Mouse (Mus musculus) granulocyte monocyte progenitor cell, adult 5-6 weeks (primary cell): ENCODE measurements around the gene Hdac9. TPM values are rescaled to one million over a fixed set of nuclear protein-coding genes. Genes with fewer than 3 reads are reported as not detected.

Experiments used
- ATAC-seq: replicated peaks from 2 replicates; pipeline ENCODE4 v1.8.0; 2016; ENCODE audit warnings: mild to moderate bottlenecking, moderate TSS enrichment, inconsistent platforms; ENCODE audit not compliant: poor library complexity, severe bottlenecking
- total RNA-seq, 2 experiments: library from RNA; stranded (forward) in 1 of 2; stranded (reverse) in 1 of 2; fragments of 200-712, 200-1000 nt in 1 of 2; fragments of >200 nt in 1 of 2; fragmentation: Nextera tagmentation in 1 of 2; gene quantifications; 2 replicates each; pipeline ENCODE4 v1.2.3; 2014 to 2017

Hdac9 gene
- total RNA-seq (2014; fragmentation: Nextera tagmentation) (4.4 and 7.2 TPM in 2 replicates), total RNA-seq (2017) (5.7 and 5.9 TPM in 2 replicates)

GRCm38 (mm10) chr12:34916995-34917394, at the start of gene Hdac9:
TSS of gene Hdac9 (minus strand) at chr12:34917095.
- no peak for ATAC-seq

GRCm38 (mm10) chr12:34949066-34949706, 32.3 kb upstream of the Hdac9 start:
- peak; percentile 98 for ATAC-seq

- ATAC-seq = no peak
Measured at GRCm38 (mm10) chr12:34937918-34938317, 21.0 kb upstream of the Hdac9 start.

GRCm38 (mm10) chr12:34908008-34908407, 8.9 kb downstream of the Hdac9 start:
- peak; percentile 43 for ATAC-seq

- no peak for ATAC-seq
Measured at GRCm38 (mm10) chr12:34907506-34907850, 9.4 kb downstream of the Hdac9 start.

GRCm38 (mm10) chr12:34906704-34907505, 10.0 kb downstream of the Hdac9 start:
- ATAC-seq = peak; percentile 50

GRCm38 (mm10) chr12:34906376-34906703, 10.6 kb downstream of the Hdac9 start:
- no peak for ATAC-seq

GRCm38 (mm10) chr12:34900241-34900640, 16.7 kb downstream of the Hdac9 start:
- ATAC-seq = no peak

GRCm38 (mm10) chr12:34894867-34895266, 22.0 kb downstream of the Hdac9 start:
- no peak for ATAC-seq

GRCm38 (mm10) chr12:34888694-34889093, 28.2 kb downstream of the Hdac9 start:
- ATAC-seq = no peak

- no peak for ATAC-seq
Measured at GRCm38 (mm10) chr12:34874926-34875325, 42.0 kb downstream of the Hdac9 start.

GRCm38 (mm10) chr12:34871028-34871427, 45.9 kb downstream of the Hdac9 start:
- ATAC-seq = no peak

GRCm38 (mm10) chr12:34841196-34841595, 75.7 kb downstream of the Hdac9 start:
- no peak for ATAC-seq

GRCm38 (mm10) chr12:34837318-34837717, 79.6 kb downstream of the Hdac9 start:
- ATAC-seq = no peak; the same call in 1 of the 2 replicates

- no peak for ATAC-seq
Measured at GRCm38 (mm10) chr12:34836864-34837263, 80.0 kb downstream of the Hdac9 start.

- no peak for ATAC-seq
Measured at GRCm38 (mm10) chr12:34836085-34836484, 80.8 kb downstream of the Hdac9 start.

- no peak for ATAC-seq
Measured at GRCm38 (mm10) chr12:34835493-34835892, 81.4 kb downstream of the Hdac9 start.

GRCm38 (mm10) chr12:34828684-34829083, 88.2 kb downstream of the Hdac9 start:
- ATAC-seq = no peak

GRCm38 (mm10) chr12:34826931-34827330, 90.0 kb downstream of the Hdac9 start:
- no peak for ATAC-seq

- ATAC-seq = no peak
Measured at GRCm38 (mm10) chr12:34820229-34820628, 96.7 kb downstream of the Hdac9 start.

- peak; percentile 53 for ATAC-seq
Measured at GRCm38 (mm10) chr12:34811673-34812613, 105.0 kb downstream of the Hdac9 start.
